Mouse (Mus musculus): ENCODE results near the gene Adamtsl1. TPM values are rescaled to one million over a fixed set of nuclear protein-coding genes. Genes with fewer than 3 reads are reported as not detected.

The Adamtsl1 gene
- polyA plus RNA-seq, 1 experiment = 0.48 TPM

GRCm38 (mm10) chr4:86276021-86276813 lies 762.2 kb downstream of the Adamtsl1 start:
- Histone ChIP-seq H3K4me3 (ENCODE audit: insufficient read depth, poor library complexity, severe bottlenecking) (no peak overlapping the region), H3ac (ENCODE audit: control insufficient read depth, insufficient read length, low read depth) (no peak overlapping the region), H3K79me2 (ENCODE audit: control insufficient read depth, insufficient read depth) (no peaks in the 10 kb centered on the region), H3K36me3 (ENCODE audit: control insufficient read depth, insufficient read depth) (no peaks in the 10 kb centered on the region), H3K27me3 (ENCODE audit: control insufficient read depth, insufficient read depth, insufficient read length) (no peaks in the 10 kb centered on the region), H3K79me3 (ENCODE audit: low read depth) (no peaks in the 10 kb centered on the region)
- TF ChIP-seq MAX (IDR thresholded peaks at IDR 0.05) = no peak
- no peak for TF ChIP-seq CEBPB (IDR thresholded peaks at IDR 0.05; ENCODE audit: low read depth)
- no peak for TF ChIP-seq CTCF (IDR thresholded peaks at IDR 0.05; ENCODE audit: control insufficient read depth, insufficient read depth, insufficient read length)
- no peak for TF ChIP-seq FOSL1 (IDR thresholded peaks at IDR 0.05; ENCODE audit: insufficient read depth, low read length, poor library complexity, severe bottlenecking)
- TF ChIP-seq USF1 (IDR thresholded peaks at IDR 0.05; ENCODE audit: low read depth) = no peak
- no peak for TF ChIP-seq MYOD1 (IDR thresholded peaks at IDR 0.05; ENCODE audit: control insufficient read depth, insufficient read length, low read depth)
- TF ChIP-seq MYOG (IDR thresholded peaks at IDR 0.05; ENCODE audit: control insufficient read depth, extremely low read depth, insufficient read length) = no peak

- no peaks in the 10 kb centered on the region for H3K79me3 ChIP-seq (ENCODE audit: low read depth)
- H3K4me3 ChIP-seq (ENCODE audit: insufficient read depth, poor library complexity, severe bottlenecking) = no peak overlapping the region
- H3ac ChIP-seq (ENCODE audit: control insufficient read depth, insufficient read length, low read depth) = no peak overlapping the region
- no peaks in the 10 kb centered on the region for H3K27me3 ChIP-seq (ENCODE audit: control insufficient read depth, insufficient read depth, insufficient read length)
- no peaks in the 10 kb centered on the region for H3K79me2 ChIP-seq (ENCODE audit: control insufficient read depth, insufficient read depth)
- no peaks in the 10 kb centered on the region for H3K36me3 ChIP-seq (ENCODE audit: control insufficient read depth, insufficient read depth)
- TF ChIP-seq MAX (IDR thresholded peaks at IDR 0.05) = no peak
- TF ChIP-seq CEBPB (IDR thresholded peaks at IDR 0.05; ENCODE audit: low read depth) = no peak
- TF ChIP-seq FOSL1 (IDR thresholded peaks at IDR 0.05; ENCODE audit: insufficient read depth, low read length, poor library complexity, severe bottlenecking) = no peak
- TF ChIP-seq CTCF (IDR thresholded peaks at IDR 0.05; ENCODE audit: control insufficient read depth, insufficient read depth, insufficient read length) = no peak
- TF ChIP-seq MYOG (IDR thresholded peaks at IDR 0.05; ENCODE audit: control insufficient read depth, extremely low read depth, insufficient read length) = no peak
- TF ChIP-seq USF1 (IDR thresholded peaks at IDR 0.05; ENCODE audit: low read depth) = no peak
- no peak for TF ChIP-seq MYOD1 (IDR thresholded peaks at IDR 0.05; ENCODE audit: control insufficient read depth, insufficient read length, low read depth)
Observed at GRCm38 (mm10) chr4:86278546-86278945, 764.6 kb downstream of the Adamtsl1 start.

GRCm38 (mm10) chr4:86286572-86286971 lies 772.6 kb downstream of the Adamtsl1 start:
- TF ChIP-seq MYOD1 (IDR thresholded peaks at IDR 0.05; ENCODE audit: control insufficient read depth, insufficient read length, low read depth) (no peak), CEBPB (IDR thresholded peaks at IDR 0.05; ENCODE audit: low read depth) (no peak), CTCF (IDR thresholded peaks at IDR 0.05; ENCODE audit: control insufficient read depth, insufficient read depth, insufficient read length) (no peak), FOSL1 (IDR thresholded peaks at IDR 0.05; ENCODE audit: insufficient read depth, low read length, poor library complexity, severe bottlenecking) (no peak), MYOG (IDR thresholded peaks at IDR 0.05; ENCODE audit: control insufficient read depth, extremely low read depth, insufficient read length) (no peak), MAX (IDR thresholded peaks at IDR 0.05) (no peak), USF1 (IDR thresholded peaks at IDR 0.05; ENCODE audit: low read depth) (no peak)
- Histone ChIP-seq H3K4me3 (ENCODE audit: insufficient read depth, poor library complexity, severe bottlenecking) (no peak overlapping the region), H3K27me3 (ENCODE audit: control insufficient read depth, insufficient read depth, insufficient read length) (no peaks in the 10 kb centered on the region), H3K36me3 (ENCODE audit: control insufficient read depth, insufficient read depth) (no peaks in the 10 kb centered on the region), H3K79me3 (ENCODE audit: low read depth) (no peaks in the 10 kb centered on the region), H3K79me2 (ENCODE audit: control insufficient read depth, insufficient read depth) (no peaks in the 10 kb centered on the region), H3ac (ENCODE audit: control insufficient read depth, insufficient read length, low read depth) (no peak overlapping the region)

GRCm38 (mm10) chr4:86288264-86288663 lies 774.3 kb downstream of the Adamtsl1 start:
- no peak overlapping the region for H3K4me3 ChIP-seq (ENCODE audit: insufficient read depth, poor library complexity, severe bottlenecking)
- no peak for TF ChIP-seq MYOG (IDR thresholded peaks at IDR 0.05; ENCODE audit: control insufficient read depth, extremely low read depth, insufficient read length)
- TF ChIP-seq CTCF (IDR thresholded peaks at IDR 0.05; ENCODE audit: control insufficient read depth, insufficient read depth, insufficient read length) = no peak
- no peak for TF ChIP-seq MYOD1 (IDR thresholded peaks at IDR 0.05; ENCODE audit: control insufficient read depth, insufficient read length, low read depth)
- TF ChIP-seq USF1 (IDR thresholded peaks at IDR 0.05; ENCODE audit: low read depth) = no peak
- no peak for TF ChIP-seq FOSL1 (IDR thresholded peaks at IDR 0.05; ENCODE audit: insufficient read depth, low read length, poor library complexity, severe bottlenecking)
- no peak for TF ChIP-seq MAX (IDR thresholded peaks at IDR 0.05)
- no peak for TF ChIP-seq CEBPB (IDR thresholded peaks at IDR 0.05; ENCODE audit: low read depth)
- H3K36me3 ChIP-seq (ENCODE audit: control insufficient read depth, insufficient read depth) = no peaks in the 10 kb centered on the region
- no peak overlapping the region for H3ac ChIP-seq (ENCODE audit: control insufficient read depth, insufficient read length, low read depth)
- no peaks in the 10 kb centered on the region for H3K79me3 ChIP-seq (ENCODE audit: low read depth)
- H3K27me3 ChIP-seq (ENCODE audit: control insufficient read depth, insufficient read depth, insufficient read length) = no peaks in the 10 kb centered on the region
- no peaks in the 10 kb centered on the region for H3K79me2 ChIP-seq (ENCODE audit: control insufficient read depth, insufficient read depth)

GRCm38 (mm10) chr4:86289511-86290273 lies 775.7 kb downstream of the Adamtsl1 start:
- TF ChIP-seq CEBPB (IDR thresholded peaks at IDR 0.05; ENCODE audit: low read depth) (no peak), USF1 (IDR thresholded peaks at IDR 0.05; ENCODE audit: low read depth) (no peak), MAX (IDR thresholded peaks at IDR 0.05) (no peak), MYOD1 (IDR thresholded peaks at IDR 0.05; ENCODE audit: control insufficient read depth, insufficient read length, low read depth) (no peak), FOSL1 (IDR thresholded peaks at IDR 0.05; ENCODE audit: insufficient read depth, low read length, poor library complexity, severe bottlenecking) (no peak), MYOG (IDR thresholded peaks at IDR 0.05; ENCODE audit: control insufficient read depth, extremely low read depth, insufficient read length) (no peak), CTCF (IDR thresholded peaks at IDR 0.05; ENCODE audit: control insufficient read depth, insufficient read depth, insufficient read length) (no peak)
- Histone ChIP-seq H3ac (ENCODE audit: control insufficient read depth, insufficient read length, low read depth) (no peak overlapping the region), H3K79me2 (ENCODE audit: control insufficient read depth, insufficient read depth) (no peaks in the 10 kb centered on the region), H3K36me3 (ENCODE audit: control insufficient read depth, insufficient read depth) (no peaks in the 10 kb centered on the region), H3K27me3 (ENCODE audit: control insufficient read depth, insufficient read depth, insufficient read length) (no peaks in the 10 kb centered on the region), H3K79me3 (ENCODE audit: low read depth) (no peaks in the 10 kb centered on the region), H3K4me3 (ENCODE audit: insufficient read depth, poor library complexity, severe bottlenecking) (no peak overlapping the region)
